Mouse (Mus musculus) CH12.LX (cell line): ENCODE results near the gene Prkag3. TPM values are rescaled to one million over a fixed set of nuclear protein-coding genes. Genes with fewer than 3 reads are reported as not detected.

ENCODE experiments used
- DNase-seq: peaks from one replicate; pipeline ENCODE4 v3.0.0-alpha.2; 2013; ENCODE audit errors: extremely low read depth
- H3K27ac ChIP-seq: 2 replicates; pipeline ENCODE4 v1.5.1; 2012; ENCODE audit warnings: low read depth, mild to moderate bottlenecking, control low read depth, moderate library complexity; ENCODE audit not compliant: insufficient read depth
- H3K27me3 ChIP-seq: replicated peaks from 2 replicates; pipeline ENCODE3; 2012; ENCODE audit warnings: inconsistent platforms
- H3K36me3 ChIP-seq, 2 experiments: replicated peaks in 1 of 2; 2 replicates each; pipeline versions ENCODE3 to v1.6.1; 2012; ENCODE audit warnings: inconsistent platforms in 1 of 2, low read length in 1 of 2, mild to moderate bottlenecking in 1 of 2, mixed read lengths in 1 of 2, moderate library complexity in 1 of 2; ENCODE audit not compliant: control insufficient read depth in 1 of 2, insufficient read depth in 1 of 2
- H3K4me1 ChIP-seq, 2 experiments: 2 replicates each; pipeline ENCODE4 v1.6.1; 2012; ENCODE audit warnings: inconsistent platforms in 1 of 2, moderate library complexity in 1 of 2; ENCODE audit not compliant: insufficient read depth in 2 of 2, control insufficient read depth in 1 of 2
- H3K4me2 ChIP-seq: 2 replicates; pipeline ENCODE4 v1.6.1; 2012; ENCODE audit warnings: low read depth, mild to moderate bottlenecking, control low read depth; ENCODE audit not compliant: poor library complexity, insufficient read depth, severe bottlenecking
- H3K4me3 ChIP-seq, 3 experiments: fragments of 150-350 bp in 1 of 3; sonication (generic) in 1 of 3; replicated peaks in 1 of 3; 2 replicates each; pipeline versions ENCODE3 to v1.5.1; 2011 to 2012; ENCODE audit warnings: low read depth in 2 of 3, low read length in 2 of 3, mild to moderate bottlenecking in 2 of 3, moderate library complexity in 2 of 3, control low read depth in 1 of 3, improper control_type of control experiment in 1 of 3, inconsistent platforms in 1 of 3, mixed read lengths in 1 of 3; ENCODE audit not compliant: poor library complexity in 1 of 3
- H3K79me2 ChIP-seq: replicated peaks from 2 replicates; pipeline ENCODE4 v1.6.1; 2012; ENCODE audit warnings: mild to moderate bottlenecking, moderate library complexity; ENCODE audit not compliant: control insufficient read depth, poor library complexity, insufficient read depth, severe bottlenecking; ENCODE audit errors: extremely low read depth
- H3K9ac ChIP-seq: 2 replicates; pipeline ENCODE4 v1.6.1; 2012; ENCODE audit warnings: low read depth, mild to moderate bottlenecking, control low read depth, moderate library complexity; ENCODE audit not compliant: insufficient read depth
- H3K9me3 ChIP-seq: replicated peaks from 2 replicates; pipeline ENCODE3; 2012; ENCODE audit warnings: low read length, inconsistent platforms, mixed read lengths
- BHLHE40 ChIP-seq: IDR thresholded peaks from 2 replicates; pipeline ENCODE4 v1.6.1; 2011; ENCODE audit warnings: mild to moderate bottlenecking, low read depth, low read length, improper control_type of control experiment
- CHD1 ChIP-seq: IDR thresholded peaks from 2 replicates; pipeline ENCODE4 v1.6.1; 2012; ENCODE audit warnings: low read depth, low read length, improper control_type of control experiment, inconsistent platforms
- CHD2 ChIP-seq: IDR thresholded peaks from 2 replicates; pipeline ENCODE4 v1.6.1; 2011; ENCODE audit warnings: low read length, improper control_type of control experiment
- E2F4 ChIP-seq: IDR thresholded peaks from 2 replicates; pipeline ENCODE4 v1.6.1; 2011; ENCODE audit warnings: low read depth, low read length, improper control_type of control experiment; ENCODE audit not compliant: insufficient replicate concordance
- ELF1 ChIP-seq: IDR thresholded peaks from 2 replicates; pipeline ENCODE4 v1.6.1; 2014; ENCODE audit warnings: low read depth, mild to moderate bottlenecking, inconsistent platforms, low read length, improper control_type of control experiment
- ETS1 ChIP-seq: conservative IDR thresholded peaks from 2 replicates; pipeline ENCODE4 v1.6.1; 2012; ENCODE audit warnings: low read depth, mild to moderate bottlenecking, inconsistent platforms, low read length, improper control_type of control experiment, moderate library complexity
- GABPA ChIP-seq: IDR thresholded peaks from 2 replicates; pipeline ENCODE4 v1.6.1; 2012; ENCODE audit warnings: low read depth, low read length, improper control_type of control experiment, inconsistent platforms; ENCODE audit not compliant: insufficient replicate concordance
- IRF4 ChIP-seq: IDR thresholded peaks from 2 replicates; pipeline ENCODE4 v1.6.1; 2014; ENCODE audit warnings: low read depth, mild to moderate bottlenecking, inconsistent platforms, low read length, improper control_type of control experiment
- JUN ChIP-seq: IDR thresholded peaks from 2 replicates; pipeline ENCODE4 v1.6.1; 2011; ENCODE audit warnings: low read depth, mild to moderate bottlenecking, low read length, improper control_type of control experiment, moderate library complexity; ENCODE audit not compliant: insufficient read depth
- KAT2A ChIP-seq: IDR thresholded peaks from 2 replicates; pipeline ENCODE4 v1.6.1; 2012; ENCODE audit warnings: low read length, improper control_type of control experiment, inconsistent platforms; ENCODE audit not compliant: insufficient replicate concordance
- MAX ChIP-seq: IDR thresholded peaks from 2 replicates; pipeline ENCODE4 v1.6.1; 2011; ENCODE audit warnings: low read length, improper control_type of control experiment
- MAZ ChIP-seq: IDR thresholded peaks from 2 replicates; pipeline ENCODE4 v1.6.1; 2012; ENCODE audit warnings: low read depth, mild to moderate bottlenecking, inconsistent platforms, low read length, improper control_type of control experiment, moderate library complexity
- MEF2A ChIP-seq: IDR thresholded peaks from 2 replicates; pipeline ENCODE4 v1.6.1; 2014; ENCODE audit warnings: low read depth, mild to moderate bottlenecking, inconsistent platforms, low read length, improper control_type of control experiment, borderline replicate concordance
- MYC ChIP-seq: IDR thresholded peaks from 2 replicates; pipeline ENCODE4 v1.6.1; 2011; ENCODE audit warnings: low read depth, mild to moderate bottlenecking, improper control_type of control experiment, low read length
- POLR2A ChIP-seq: IDR thresholded peaks from 2 replicates; pipeline ENCODE4 v1.6.1; 2011; ENCODE audit warnings: low read depth, mild to moderate bottlenecking, improper control_type of control experiment, low read length
- POLR2AphosphoS2 ChIP-seq: IDR thresholded peaks from 2 replicates; pipeline ENCODE4 v1.6.1; 2011; ENCODE audit warnings: low read depth, low read length, improper control_type of control experiment
- RAD21 ChIP-seq: IDR thresholded peaks from 2 replicates; pipeline ENCODE4 v1.6.1; 2011; ENCODE audit warnings: low read depth, mild to moderate bottlenecking, low read length, improper control_type of control experiment, moderate library complexity
- RCOR1 ChIP-seq: conservative IDR thresholded peaks from 2 replicates; pipeline ENCODE4 v1.6.1; 2012; ENCODE audit warnings: low read depth, mild to moderate bottlenecking, inconsistent platforms, low read length, improper control_type of control experiment
- SIN3A ChIP-seq: IDR thresholded peaks from 2 replicates; pipeline ENCODE4 v1.6.1; 2012; ENCODE audit warnings: low read length, improper control_type of control experiment, inconsistent platforms
- TBP ChIP-seq: conservative IDR thresholded peaks from 2 replicates; pipeline ENCODE4 v1.6.1; 2011; ENCODE audit warnings: low read depth, low read length, improper control_type of control experiment
- USF2 ChIP-seq: conservative IDR thresholded peaks from 2 replicates; pipeline ENCODE4 v1.6.1; 2011; ENCODE audit warnings: low read depth, low read length, improper control_type of control experiment
- ZC3H11A ChIP-seq: IDR thresholded peaks from 2 replicates; pipeline ENCODE4 v1.6.1; 2012; ENCODE audit warnings: low read depth, mild to moderate bottlenecking, inconsistent platforms, low read length, improper control_type of control experiment
- ZMIZ1 ChIP-seq: IDR thresholded peaks from 2 replicates; pipeline ENCODE4 v1.6.1; 2012; ENCODE audit warnings: low read depth, mild to moderate bottlenecking, inconsistent platforms, low read length, improper control_type of control experiment
- dilution Hi-C: fragments of 300-500 bp; cut with MboI; formaldehyde crosslinking; loops from 2 replicates; pipeline ENCODE4 v1.14.3; 2020; ENCODE audit warnings: low sequenced_read_pairs; ENCODE audit not compliant: extremely low pct_unique_long_range_greater_than_20kb, extremely low pct_ligation_motif_present
- in situ Hi-C: fragments of 300-500 bp; cut with MboI; formaldehyde crosslinking; loops from 3 replicates; pipeline ENCODE4 v1.14.3; 2019; ENCODE audit warnings: low sequenced_read_pairs, low pct_ligation_motif_present, low pct_unique_long_range_greater_than_20kb, mixed read lengths
- polyA plus RNA-seq: library from polyadenylated mRNA; unstranded; fragments of >175 nt; gene quantifications from 2 replicates; pipeline ENCODE4 v1.2.1, GENCODE M21; 2012; ENCODE audit warnings: low read depth; ENCODE audit not compliant: insufficient read length
- total RNA-seq, 2 experiments: library from RNA; depleted of rRNA; stranded (reverse); fragments of 300-350 nt in 1 of 2; fragments of >200 nt in 1 of 2; gene quantifications; 2 replicates each; pipeline ENCODE4 v1.2.3; 2012 to 2014

Prkag3 gene
- total and polyA plus RNA-seq, 3 experiments, result 0.09 to 0.13 TPM; not detected in 1

DNA sequence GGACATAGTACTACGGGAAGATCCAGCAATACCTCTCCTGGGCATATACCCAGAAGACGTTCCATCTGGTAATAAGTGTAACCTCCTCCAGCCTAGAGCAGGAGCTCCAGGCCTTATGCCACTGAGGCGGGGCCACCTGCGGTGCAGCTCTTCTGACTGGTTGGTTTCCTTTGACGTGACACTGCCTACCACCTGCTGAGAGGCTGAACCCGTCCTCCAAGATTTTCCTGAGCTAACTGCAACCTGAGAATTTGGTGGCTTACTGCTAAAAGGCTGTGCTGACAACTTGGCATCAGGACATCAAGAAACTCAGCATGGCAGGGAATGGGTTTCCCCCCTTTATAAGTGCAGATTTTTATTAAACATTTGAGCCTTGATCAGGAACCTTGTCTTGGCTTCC is 39.5 kb downstream of the Prkag3 start:
- H3K4me3 ChIP-seq, result no peak overlapping the region
- peaks cover 0 to 15% of the 10 kb centered on the region in 2 experiments; a peak in 2 of 4 replicates for H3K4me1 ChIP-seq
- H3K4me2 ChIP-seq, result no peak overlapping the region
- dilution Hi-C loops, result no loop called here
- DNase-seq, result no peak
- H3K9me3 ChIP-seq, result no peaks in the 10 kb centered on the region
- H3K9ac ChIP-seq, result no peak overlapping the region
- H3K36me3 ChIP-seq, result no peaks in the 10 kb centered on the region
- in situ Hi-C loops, result no loop called here
- H3K27ac ChIP-seq, result no peak overlapping the region
- no peak for TF ChIP-seq ZMIZ1
- TF ChIP-seq ETS1, result no peak
- TF ChIP-seq BHLHE40, result no peak
- no peak for TF ChIP-seq SIN3A
- TF ChIP-seq MYC, result no peak
- TF ChIP-seq MAX, result no peak
- TF ChIP-seq USF2, result no peak
- TF ChIP-seq GABPA, result no peak
- TF ChIP-seq RCOR1, result no peak
- no peak for TF ChIP-seq JUN
- TF ChIP-seq POLR2AphosphoS2, result no peak
- no peak for TF ChIP-seq ELF1
- no peak for TF ChIP-seq POLR2A
- TF ChIP-seq MEF2A, result no peak
- no peak for TF ChIP-seq ZC3H11A
- no peak for TF ChIP-seq CHD2
- no peak for TF ChIP-seq KAT2A
- TF ChIP-seq CHD1, result no peak
- H3K79me2 ChIP-seq, result no peaks in the 10 kb centered on the region
- no peaks in the 10 kb centered on the region for H3K27me3 ChIP-seq

DNA sequence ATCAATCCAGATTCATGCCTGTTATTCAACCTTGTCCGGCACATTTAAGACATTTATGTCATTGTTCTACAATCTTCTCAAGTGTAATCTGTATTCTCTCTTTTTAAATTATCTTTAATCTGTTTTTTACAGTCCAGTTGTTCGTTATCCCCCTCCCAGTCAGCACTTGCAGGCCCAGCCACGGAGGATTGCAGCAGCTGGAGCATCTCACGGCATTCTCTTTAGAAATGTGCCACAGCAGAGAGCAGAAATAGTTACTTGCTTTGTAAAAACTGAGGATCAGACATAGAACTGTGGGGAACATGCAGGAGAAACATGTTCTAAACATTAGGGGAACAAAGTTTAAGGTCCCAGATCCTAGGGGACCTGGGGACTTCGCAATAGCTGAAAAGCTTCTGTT is 44.0 kb downstream of the Prkag3 start:
- H3K4me3 ChIP-seq, result no peak overlapping the region
- H3K27me3 ChIP-seq, result no peaks in the 10 kb centered on the region
- no peak for DNase-seq
- no peak overlapping the region for H3K9ac ChIP-seq
- in situ Hi-C loops (no loop called here), dilution Hi-C loops (no loop called here)
- H3K4me1 ChIP-seq, result peaks cover 5 to 23% of the 10 kb centered on the region in 2 experiments
- H3K9me3 ChIP-seq, result no peaks in the 10 kb centered on the region
- H3K36me3 ChIP-seq, result peaks cover 5 to 27% of the 10 kb centered on the region in 2 experiments
- H3K4me2 ChIP-seq, result no peak overlapping the region
- no peak overlapping the region for H3K27ac ChIP-seq
- TF ChIP-seq MAZ (no peak), RAD21 (no peak), E2F4 (no peak), TBP (no peak), IRF4 (no peak)
- no peaks in the 10 kb centered on the region for H3K79me2 ChIP-seq
